Mouse (Mus musculus) G1E (cell line): ENCODE measurements around the gene Eif4e1b.

ENCODE experiments used
- CTCF ChIP-seq: IDR thresholded peaks from 2 replicates; pipeline ENCODE4 v1.5.1; 2012; ENCODE audit warnings: low read depth, low read length, inconsistent platforms, mixed read lengths
- GATA1 ChIP-seq: IDR thresholded peaks from 2 replicates; pipeline ENCODE4 v1.6.1; 2012; ENCODE audit warnings: borderline replicate concordance, low read length, inconsistent platforms, mixed read lengths
- GATA2 ChIP-seq: IDR thresholded peaks from 2 replicates; pipeline ENCODE4 v1.6.1; 2012; ENCODE audit warnings: low read depth, low read length, inconsistent platforms, borderline replicate concordance
- POLR2AphosphoS5 ChIP-seq: IDR thresholded peaks from 2 replicates; pipeline ENCODE4 v1.6.1; 2012; ENCODE audit warnings: low read depth, low read length, inconsistent platforms; ENCODE audit not compliant: insufficient replicate concordance
- TAL1 ChIP-seq: conservative IDR thresholded peaks from 2 replicates; pipeline ENCODE4 v1.6.1; 2012; ENCODE audit warnings: low read depth, low read length, inconsistent platforms, mixed read lengths

GRCm38 (mm10) chr13:54794843-54795242 is 11.0 kb downstream of the Eif4e1b start:
- TF ChIP-seq CTCF (no peak), GATA1 (no peak), GATA2 (no peak), TAL1 (no peak), POLR2AphosphoS5 (no peak)
